Mouse (Mus musculus): Measurements from ENCODE around the gene Bicral.

Bicral gene

GRCm38 (mm10) chr17:46750580-46750979 lies 107.7 kb downstream of the Bicral start:
- no peak for DNase-seq

DNA sequence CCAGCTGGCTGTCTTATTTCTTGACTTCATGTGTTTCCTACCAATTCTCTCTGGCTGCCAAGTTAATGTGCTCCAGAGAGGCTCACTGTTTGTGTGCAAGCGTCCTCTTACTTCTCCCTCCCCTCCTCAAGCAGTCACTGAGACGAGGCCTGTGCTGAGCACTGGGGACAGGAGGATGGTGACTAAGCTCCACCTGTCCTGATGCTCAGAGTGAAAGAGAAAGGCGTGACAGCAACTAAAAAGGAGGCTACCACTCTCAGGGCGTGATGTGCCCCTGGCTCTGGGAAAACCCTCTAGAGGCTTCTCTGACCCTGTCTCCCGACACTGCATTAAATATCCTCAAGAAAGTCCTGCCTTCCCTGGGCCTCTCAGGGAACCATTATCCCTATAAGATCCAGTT lies 109.0 kb downstream of the Bicral start:
- no peak for DNase-seq
